Mouse (Mus musculus) c-Kit-negative CD71-positive TER-119-positive erythroid progenitor cells, embryonic 14.5 days (primary cell): ENCODE measurements around the gene Rapgef3.

Experiments
- DNase-seq: peaks from one replicate; pipeline ENCODE4 v3.0.0-alpha.2; 2013; ENCODE audit warnings: low read depth, low spot score

Rapgef3 gene

DNA sequence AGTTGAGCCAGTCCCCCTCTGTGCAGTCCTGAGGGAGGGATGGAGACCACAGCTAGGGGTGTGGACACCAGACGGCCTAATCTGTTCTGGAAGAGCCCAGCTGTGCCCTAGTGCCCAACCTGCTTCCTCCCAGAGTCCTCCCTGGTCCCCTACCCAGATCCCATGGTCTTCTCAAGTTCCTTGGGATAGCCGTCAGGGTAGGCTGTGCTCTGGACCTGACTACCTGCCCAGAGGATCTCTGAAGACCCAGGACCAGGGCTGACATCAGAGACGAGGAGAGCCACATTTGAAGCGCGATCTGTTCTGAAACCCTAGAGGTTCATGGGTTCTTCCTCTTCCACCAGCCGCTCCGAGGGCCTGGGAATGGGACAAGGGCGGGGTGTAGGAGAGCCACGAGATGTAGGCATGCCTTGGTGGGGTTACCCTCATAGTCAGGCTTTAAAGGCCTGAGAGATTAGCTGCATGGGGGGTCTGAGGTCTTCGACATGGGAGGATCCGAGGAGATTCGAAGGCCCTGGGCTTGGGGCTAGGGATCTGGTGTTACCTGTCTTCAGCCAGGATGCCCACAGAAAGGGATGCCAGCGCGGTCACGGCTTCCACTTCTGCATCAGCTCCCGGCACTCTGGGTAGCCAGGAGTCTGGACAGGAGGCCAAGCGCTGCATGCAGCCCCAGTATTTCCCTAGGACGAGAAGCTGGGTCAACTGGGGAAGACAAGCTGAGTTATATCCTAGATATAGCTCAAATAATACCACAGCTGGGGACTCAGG is 25.8 kb upstream of the Rapgef3 start:
- DNase-seq: no peak

DNA sequence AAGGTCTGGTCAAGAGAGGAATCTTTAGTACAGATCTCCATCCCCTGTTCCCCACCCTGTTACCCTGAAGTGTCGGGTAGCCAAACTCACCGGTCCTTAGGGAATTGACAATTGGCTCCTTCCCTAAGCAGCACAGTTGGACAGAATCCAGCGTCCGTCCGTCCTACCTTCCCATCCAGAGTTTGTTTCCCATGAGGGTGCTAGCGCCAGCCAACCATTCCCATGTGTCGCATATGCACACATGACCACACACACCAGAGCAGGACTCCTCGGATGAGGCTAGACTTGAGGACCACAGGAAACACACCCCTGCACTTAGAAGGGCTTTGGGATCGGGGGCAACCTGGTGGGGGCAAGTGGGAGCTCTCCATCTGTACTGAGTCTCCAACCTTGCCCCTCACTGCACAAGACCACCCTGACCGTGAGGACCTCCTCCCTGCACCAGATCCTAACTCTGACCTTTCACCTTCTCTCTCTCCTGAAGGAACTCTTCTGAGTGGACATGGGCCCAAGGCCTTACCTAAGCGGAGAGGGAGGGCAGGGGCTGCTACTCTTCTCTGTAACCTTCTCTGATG is 23.4 kb upstream of the Rapgef3 start:
- no peak for DNase-seq

DNA sequence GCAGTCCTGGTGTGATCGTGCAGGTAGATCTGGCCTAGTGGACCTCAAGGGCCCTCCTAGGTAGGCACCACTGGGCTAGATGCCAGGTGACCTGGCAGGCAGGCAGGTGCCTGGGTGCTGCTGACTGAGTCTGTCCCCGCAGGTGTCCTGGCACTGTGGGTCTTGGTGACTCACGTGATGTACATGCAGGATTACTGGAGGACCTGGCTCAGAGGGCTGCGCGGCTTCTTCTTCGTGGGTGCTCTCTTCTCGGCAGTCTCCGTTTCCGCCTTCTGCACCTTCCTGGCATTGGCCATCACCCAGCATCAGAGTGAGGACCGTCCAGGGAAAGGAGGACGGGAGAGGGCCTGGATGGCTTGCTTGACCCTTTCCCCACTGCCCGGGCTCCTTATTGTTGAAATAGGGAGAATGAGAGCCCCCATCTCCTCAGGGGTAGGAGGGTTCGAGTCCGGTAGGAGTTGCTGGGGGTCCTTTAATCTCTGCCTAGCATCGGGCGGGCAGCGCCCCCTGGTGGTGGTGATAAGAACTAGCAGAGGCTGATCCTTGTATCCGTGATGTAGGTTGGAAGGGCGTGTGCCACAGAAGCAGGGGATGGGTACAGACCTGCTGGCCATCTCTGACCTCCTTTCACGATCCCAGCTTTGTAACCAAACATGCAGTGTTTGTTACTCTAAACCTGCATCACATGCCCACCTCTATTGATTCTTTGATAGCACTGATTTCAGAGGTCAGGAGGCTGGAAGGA is 22.2 kb upstream of the Rapgef3 start:
- DNase-seq: peak; percentile 53

DNA sequence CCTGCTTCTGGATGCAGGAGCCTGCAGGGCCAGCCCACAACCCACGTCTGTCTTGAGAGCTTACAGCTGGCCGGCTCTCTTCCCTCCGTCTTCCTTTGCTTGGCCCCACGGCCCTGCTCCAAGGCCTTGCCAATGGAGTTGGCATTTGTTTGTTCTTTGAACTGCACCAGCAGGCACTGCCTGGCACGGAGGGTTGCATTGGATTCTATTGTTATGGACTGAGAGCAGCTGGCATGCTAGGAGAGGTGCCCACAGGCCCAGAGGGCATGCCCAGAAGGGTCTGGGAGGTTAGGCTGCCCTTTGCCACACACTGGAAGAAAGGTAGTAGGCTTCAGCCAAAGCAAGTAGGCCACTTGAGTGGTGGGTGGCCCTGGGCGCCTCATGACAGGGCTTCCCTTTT is 21.0 kb upstream of the Rapgef3 start:
- DNase-seq: no peak

DNA sequence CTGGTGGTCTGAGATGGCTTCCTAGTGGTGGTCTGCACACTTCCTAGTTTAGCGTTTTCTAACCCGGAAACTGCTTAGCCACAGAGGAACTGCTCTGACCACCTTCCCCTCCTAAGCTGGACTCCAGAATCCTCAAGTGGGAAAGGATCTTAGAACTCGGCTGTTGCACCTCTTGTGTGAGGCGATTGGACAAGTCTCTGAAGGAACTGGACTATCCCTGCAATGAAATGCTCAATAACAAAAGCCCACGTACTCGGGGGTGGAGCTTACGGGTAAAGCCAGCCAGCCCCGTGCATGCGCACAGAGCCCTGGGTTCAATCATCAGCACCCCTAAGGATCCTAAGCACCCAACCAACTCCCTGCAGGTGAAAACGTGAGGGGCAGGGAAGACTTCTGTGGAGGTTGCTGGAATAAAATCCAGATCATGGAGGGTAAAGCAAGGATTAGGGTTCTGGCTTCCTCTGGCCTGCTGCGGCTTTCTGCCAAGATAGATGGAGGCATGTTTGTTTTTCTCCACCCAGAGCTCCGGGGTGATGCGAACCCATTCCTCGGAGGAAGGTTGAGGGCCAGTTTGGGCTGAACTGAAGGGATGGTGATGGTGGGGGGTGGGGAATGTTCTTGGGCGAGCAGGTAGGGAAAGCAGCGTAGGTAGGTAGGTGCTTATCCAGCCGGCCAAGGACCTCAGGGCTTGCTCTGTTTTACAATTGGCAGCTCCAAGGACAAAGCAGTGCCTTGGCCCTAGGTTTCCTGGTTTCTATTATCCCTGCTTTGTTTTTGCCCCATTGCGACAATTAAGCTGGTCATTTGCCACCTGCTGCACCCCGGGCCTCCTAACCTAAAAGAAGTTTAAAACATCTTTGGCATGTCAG is 20.3 kb upstream of the Rapgef3 start:
- DNase-seq: no peak

DNA sequence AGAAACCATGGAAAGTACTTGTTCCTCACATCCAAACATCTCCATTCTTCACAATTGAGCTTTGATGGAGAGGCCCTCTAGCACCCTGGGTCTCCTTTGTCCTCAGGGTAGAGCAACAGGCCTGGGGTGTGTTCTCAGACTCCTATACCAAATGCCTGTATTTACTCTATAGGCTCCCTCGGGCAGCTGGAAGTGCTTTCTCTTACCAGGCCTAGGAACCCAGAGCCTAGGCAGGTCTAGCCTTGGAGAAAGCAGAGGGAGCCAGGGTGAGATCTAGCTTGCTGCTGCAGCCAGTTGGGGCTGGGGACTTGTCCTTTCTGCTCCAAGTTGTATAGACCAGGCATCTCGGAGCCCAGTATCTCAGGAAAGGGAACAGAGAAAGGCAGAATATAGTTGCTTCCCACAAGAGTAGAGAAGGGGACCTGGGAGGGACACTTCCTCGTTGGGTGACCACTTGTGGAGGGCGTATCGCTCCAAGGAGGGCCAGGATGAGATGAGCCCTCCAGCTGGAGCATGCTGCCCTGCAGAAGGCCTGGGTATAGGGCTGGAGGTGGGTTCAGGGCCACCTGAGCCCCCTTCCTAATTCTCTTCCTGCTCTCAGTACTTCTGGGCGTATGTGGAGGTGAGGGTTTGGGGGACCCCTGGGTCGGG is 19.5 kb upstream of the Rapgef3 start:
- no peak for DNase-seq

DNA sequence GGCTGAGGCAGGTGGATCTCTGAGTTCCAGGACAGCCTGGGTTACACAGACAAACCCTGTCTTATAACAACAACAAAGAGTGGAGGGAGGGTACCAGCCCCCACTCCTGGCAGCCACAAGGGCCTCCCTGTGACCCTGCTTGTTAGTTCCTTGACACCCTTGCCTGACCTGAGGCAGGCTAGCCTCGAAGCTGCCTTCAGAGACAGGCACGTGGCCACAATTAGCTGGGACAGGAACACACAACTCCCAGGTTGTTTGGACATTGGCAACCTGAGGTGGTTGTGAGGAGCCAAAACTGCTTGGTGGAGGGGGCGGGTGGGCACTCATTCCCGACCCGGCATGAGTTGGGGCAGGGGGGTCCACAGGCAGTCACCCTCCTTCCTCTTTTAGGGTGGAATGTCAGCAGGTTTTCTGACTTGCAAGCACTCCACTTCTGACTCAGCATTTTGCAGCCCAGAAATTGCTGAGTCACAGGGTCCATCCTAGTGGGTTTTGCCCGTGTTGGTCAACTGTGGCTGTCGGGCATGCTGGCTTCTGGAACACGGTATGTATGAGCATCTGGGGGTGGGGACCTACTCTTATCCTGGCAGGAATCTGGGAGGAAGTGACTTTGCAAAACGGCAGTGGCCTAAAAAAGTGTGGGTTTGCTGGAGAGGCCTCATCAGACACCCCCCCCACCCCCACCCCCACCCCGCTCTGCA is 18.8 kb upstream of the Rapgef3 start:
- peak; percentile 86 for DNase-seq

DNA sequence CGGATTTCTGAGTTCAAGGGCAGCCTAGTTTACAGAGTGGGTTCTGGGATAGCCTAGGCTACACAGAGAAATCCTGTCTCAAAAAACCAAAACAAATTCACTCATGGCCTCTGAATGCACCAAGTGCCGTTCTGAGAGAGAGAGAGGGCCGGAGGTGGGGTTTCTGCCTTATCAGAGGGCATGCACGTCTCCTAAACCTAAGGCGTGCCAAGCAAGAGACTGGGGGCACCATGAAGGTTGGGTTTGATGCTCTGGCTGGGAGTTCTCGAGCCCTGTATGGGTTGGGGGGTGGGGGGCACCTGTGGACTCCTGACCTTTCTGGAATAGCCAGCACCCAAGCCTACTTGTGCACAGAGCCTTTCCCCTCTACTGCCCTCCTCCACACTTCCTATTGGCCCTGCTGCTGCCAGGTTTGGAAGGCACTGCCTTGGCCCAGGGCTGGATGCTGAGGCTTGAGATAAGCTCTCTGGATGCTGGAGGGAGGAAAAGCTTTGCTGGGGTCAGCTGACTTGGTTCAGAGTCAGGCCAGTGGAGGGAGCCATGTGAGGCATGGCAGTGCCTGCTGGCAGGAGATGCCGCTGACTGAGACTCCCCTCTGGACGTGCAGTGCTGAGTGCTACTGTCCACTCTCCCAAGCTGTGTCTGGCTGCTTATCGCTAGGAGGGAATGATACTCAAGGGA is 18.1 kb upstream of the Rapgef3 start:
- peak; percentile 75 for DNase-seq

DNA sequence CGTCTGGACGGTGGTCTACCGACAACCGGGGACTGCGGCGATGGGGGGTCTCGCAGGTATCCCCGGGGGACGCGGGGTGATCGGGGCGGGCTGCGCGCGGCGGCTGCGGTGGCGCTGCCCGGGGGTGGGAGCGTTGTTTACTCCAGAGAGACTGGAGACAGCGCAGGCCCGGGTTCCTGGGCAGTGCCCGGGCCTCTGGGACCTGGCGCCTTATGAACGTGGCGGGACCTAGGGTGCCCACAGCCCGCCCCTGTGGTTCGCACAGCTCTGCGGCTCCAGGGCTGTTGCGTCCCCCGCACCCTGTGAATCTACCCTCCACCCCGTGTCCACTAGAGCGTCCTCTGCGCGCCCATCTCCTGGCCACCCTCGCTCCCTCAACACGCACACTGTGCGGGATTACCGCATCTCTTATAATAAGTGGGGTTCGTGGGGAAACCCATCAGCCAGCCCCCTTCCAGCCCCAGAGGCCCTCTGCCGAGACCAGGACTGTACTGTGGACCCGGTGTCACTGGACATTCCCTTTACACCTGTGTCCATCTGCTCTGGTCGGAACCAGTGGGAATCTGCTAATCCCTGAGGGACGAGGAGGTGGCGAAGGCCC is 16.9 kb upstream of the Rapgef3 start:
- DNase-seq: peak; percentile 36

DNA sequence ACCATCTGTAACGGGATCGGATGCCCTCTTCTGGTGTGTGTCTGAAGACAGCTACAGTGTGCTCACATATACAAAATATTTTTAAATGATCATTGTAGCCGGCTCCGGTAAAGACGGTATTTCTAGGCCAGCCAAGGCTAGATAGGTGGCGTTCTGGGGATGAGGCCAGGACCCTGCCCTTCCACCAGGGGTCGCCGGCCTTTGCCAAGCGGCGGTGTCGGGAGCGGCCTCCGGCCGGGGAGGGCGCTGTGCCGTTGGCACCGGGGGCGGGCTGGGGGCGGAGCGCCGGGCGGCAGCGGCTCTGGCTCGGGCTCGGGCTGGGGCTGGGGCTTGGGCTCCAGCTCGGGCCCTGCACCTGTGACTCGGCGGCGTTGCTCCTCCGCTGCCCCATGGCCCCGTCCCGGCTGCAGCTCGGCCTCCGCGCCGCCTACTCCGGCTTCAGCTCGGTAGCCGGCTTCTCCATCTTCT is 16.4 kb upstream of the Rapgef3 start:
- peak; percentile 76 for DNase-seq

DNA sequence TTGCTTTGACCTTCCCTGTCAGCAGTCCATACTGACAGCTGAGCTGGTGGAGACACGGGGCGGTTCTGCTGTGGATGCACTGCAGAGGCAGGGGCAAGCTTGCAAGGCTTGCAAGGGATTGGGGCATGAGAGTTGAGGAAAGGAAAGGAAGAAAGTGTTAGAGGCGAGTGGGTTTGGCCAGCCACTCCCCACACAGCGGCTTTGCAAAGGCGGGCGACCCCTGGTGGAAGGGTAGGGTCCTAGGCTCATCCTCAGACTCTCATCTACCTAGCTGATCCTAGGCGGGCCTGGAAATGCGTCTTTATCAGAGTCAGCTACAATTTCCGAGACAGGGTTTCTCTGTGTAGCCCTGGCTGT is 15.0 kb upstream of the Rapgef3 start:
- no peak for DNase-seq

DNA sequence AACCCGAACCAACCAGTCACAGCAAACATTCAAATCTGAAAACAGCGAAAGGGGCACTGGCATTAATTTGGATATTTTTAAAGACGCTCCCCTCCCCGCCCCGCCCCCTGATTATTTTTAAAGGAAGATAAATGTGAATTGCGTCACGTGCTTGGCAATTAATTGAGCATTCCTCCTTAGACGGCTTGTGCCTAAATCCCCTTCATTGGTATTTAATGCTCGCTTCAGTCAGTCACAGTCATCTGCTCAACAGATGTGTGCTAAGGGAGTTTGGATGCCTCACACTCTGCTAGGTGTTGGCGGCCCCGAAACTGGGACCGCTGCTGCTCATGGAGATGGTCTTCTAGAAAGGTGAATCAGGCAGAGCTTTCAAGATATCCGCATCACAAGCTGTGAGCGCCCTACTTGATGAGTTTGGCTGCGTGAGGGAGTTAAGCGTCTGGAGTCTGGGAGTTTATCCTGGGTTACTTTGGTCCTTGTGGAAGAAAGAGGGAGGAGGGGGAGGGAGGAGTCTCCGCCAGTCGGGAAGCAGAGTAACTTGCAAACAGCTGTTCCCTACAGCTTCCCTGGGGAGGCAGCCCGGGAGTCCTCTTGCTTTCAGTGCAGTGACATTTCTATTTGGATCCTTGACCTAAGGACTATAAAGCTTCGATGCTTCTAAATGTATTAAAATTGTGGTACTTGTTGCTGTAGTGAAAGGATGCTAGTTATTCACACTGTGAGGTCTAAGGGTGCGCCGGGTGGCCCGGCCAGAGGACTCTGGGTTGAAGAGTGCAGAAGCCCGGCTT is 14.4 kb upstream of the Rapgef3 start:
- no peak for DNase-seq

DNA sequence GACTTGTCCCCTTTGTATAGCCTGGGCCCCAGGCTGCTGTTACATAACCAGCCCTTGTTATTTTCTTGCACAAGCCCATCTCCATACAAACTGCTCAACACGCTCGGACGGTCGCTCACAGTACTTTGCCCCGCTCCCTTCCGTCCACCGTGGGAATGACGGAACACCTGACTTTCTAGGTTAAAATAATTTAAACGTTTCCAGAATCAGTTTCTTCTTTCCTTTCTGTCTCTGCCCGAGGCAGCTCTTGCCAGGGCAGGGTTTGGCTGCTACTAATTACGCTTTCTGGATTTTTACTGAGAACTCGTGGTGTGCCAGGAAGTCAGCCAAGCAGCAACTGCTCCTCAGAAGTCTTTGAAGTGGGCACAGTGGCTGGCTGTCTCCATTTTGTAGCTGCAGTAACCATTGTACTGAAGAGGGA is 12.8 kb upstream of the Rapgef3 start:
- no peak for DNase-seq

DNA sequence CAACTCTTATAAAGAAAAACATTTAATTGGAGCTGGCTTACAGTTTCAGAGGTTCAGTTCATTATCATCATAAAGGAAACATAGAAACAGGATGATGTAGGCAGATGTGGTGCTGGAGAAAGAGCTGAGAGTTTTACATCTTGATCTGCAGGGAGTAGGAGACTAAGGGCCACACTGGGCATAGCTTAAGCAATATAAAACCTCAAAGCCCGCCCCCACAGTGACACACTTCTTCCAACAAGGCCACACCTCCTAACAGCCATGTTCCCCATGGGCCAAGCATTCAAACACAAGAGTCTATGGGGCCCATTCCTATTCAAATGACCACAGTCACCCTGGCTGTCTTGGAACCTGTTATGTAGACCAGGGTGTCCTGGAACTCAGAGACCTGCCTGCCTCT is 11.8 kb upstream of the Rapgef3 start:
- no peak for DNase-seq

DNA sequence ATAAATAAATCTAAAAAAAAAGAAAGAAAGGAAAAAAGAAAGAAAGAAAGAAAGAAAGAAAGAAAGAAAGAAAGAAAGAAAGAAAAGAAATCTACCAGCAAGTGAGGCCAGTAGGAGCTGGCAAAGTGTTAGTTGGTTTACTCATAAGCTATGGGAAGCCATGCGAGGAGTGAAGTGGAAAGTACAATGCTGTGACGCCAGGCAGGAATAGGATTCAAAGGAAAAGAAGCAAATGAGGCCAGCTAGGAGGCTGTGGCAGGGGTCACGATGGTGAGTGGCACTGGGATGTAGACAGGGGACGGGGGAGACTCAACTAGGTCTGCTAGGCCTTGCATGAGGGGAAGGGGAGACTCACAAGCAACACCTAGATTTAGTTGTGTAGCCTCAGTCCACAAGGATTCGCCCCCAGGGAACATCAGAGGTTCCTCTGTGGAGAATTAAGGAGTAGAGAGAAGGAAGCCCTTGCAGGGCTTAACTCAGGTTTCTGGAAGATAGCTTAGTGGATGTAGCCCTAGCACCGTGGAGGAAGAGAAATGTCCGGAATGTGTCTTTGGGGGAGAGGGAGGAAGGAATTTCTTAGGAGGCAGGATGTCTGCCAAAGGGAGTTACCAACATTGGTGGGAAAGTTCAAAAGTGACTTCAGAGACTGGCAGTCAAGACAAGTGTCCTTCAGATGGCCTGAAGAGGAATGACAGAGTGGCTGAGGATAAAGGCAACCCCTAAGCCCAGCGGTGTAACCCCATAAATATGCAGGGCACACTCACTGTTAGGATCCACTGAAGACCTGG is 10.7 kb upstream of the Rapgef3 start, which contains the start of gene Slc48a1:
Slc48a1 (plus strand) TSS at position 210 of the 788 bp plus-strand sequence.
- DNase-seq: no peak

DNA sequence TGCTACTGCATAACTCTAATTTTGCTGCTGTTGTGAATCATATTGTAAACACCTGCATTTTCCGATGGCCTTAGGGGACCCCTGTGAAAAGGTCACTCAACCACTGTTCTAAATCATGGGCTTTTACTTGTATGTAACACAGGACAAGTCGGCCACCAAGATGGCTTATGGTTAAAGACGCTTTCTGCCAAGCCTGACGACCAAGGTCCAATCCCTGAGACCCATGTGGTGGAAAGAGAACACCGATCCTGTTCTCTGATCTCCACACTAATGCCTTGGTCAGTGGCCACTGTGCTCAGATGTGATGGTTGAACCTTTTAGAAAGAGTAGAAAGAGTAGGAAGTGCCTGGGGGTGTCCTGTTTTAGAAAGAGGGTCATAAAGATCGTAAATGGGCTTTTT is 9.1 kb upstream of the Rapgef3 start:
- no peak for DNase-seq

DNA sequence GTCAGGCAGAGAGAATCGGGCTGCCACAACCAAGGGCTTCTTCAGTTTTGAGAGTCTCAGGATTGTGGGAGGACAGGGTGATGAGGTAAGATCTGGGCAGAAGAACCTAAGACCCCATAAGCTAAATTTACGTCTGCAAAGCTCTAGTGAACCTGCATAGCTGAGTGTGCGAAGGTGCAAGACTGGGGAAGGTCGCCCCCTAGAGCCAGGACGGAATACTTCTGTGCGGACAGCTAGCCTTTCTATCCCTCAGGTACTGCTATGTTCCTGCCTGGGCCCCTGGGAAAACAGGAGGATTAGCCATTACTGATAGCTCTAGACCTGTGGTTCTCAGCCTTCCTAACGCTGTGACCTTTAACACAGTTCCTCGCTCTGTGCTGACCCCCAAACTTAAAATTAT is 8.7 kb upstream of the Rapgef3 start:
- DNase-seq: no peak

DNA sequence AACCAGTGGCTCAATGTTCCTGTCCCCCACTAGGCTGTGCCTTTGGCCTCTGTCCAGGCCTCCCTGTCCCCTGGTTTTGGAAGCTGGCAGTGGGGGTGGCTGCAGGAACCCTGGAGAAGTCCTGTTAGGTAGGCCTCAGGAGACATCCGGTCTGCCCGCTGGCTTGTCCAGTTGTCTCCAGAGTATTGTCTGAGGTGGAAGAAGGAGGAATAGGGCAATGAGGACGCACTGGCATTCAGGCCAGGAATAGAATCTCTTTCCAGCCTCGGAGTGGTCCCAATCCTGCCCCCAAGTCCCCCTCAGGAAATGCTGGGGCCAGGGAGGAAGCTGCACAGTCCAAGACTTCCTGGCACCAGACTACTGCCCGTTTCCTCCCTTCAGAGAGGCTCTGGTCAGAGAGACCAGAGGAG is 6.2 kb upstream of the Rapgef3 start:
- DNase-seq: no peak
